Mouse (Mus musculus) intestine, embryonic 15.5 days (tissue): ENCODE measurements at regions not wholly inside any gene's neighbourhood (a gene's known extent, or its start where the extent isn't known, plus 50 kb on each side); places are given as distances from the start of the nearest gene placed in this dataset.
A peak's percentile ranks its signal among the peaks of the same experiment; 100 is the strongest.

Experiments used
- ATAC-seq: fragments of 200-750 bp; cut with Nextera tagmentation; 2 replicates; pipeline ENCODE4 v1.8.0; 2017; ENCODE audit warnings: moderate TSS enrichment, moderate library complexity
- H3K27ac ChIP-seq: fragments of 300-500 bp; sonication (generic); 2 replicates; pipeline ENCODE4 v1.5.1; 2015; ENCODE audit warnings: mild to moderate bottlenecking, inconsistent platforms
- H3K27me3 ChIP-seq: fragments of 300-500 bp; sonication (generic); replicated peaks from 2 replicates; pipeline ENCODE4 v1.6.1; 2015; ENCODE audit warnings: inconsistent platforms
- H3K36me3 ChIP-seq: fragments of 300-500 bp; sonication (generic); 2 replicates; pipeline ENCODE4 v1.6.1; 2015; ENCODE audit warnings: inconsistent platforms
- H3K4me1 ChIP-seq: fragments of 300-500 bp; sonication (generic); replicated peaks from 2 replicates; pipeline ENCODE4 v1.6.1; 2015; ENCODE audit warnings: inconsistent platforms
- H3K4me2 ChIP-seq: fragments of 300-500 bp; sonication (generic); replicated peaks from 2 replicates; pipeline ENCODE4 v1.6.1; 2015; ENCODE audit warnings: mild to moderate bottlenecking, inconsistent platforms
- H3K4me3 ChIP-seq: fragments of 300-500 bp; sonication (generic); replicated peaks from 2 replicates; pipeline ENCODE4 v1.5.1; 2015; ENCODE audit warnings: inconsistent platforms
- H3K9ac ChIP-seq: fragments of 300-500 bp; sonication (generic); 2 replicates; pipeline ENCODE4 v1.6.1; 2015; ENCODE audit warnings: inconsistent platforms
- H3K9me3 ChIP-seq: fragments of 300-500 bp; sonication (generic); 2 replicates; pipeline ENCODE4 v1.6.1; 2016; ENCODE audit warnings: inconsistent platforms
- WGBS: fragments of 180-500 bp; shearing (Covaris S2); methylation state at CpG from one replicate; pipeline ENCODE4 v1.1.7; 2015; 5-methylcytosine and 5-hydroxymethylcytosine counted together

- Histone ChIP-seq H3K4me2 (no peak overlapping the region), H3K4me3 (no peak overlapping the region), H3K9me3 (no peaks in the 10 kb centered on the region), H3K9ac (no peak overlapping the region), H3K4me1 (no peaks in the 10 kb centered on the region), H3K27me3 (no peaks in the 10 kb centered on the region), H3K27ac (no peak overlapping the region), H3K36me3 (no peaks in the 10 kb centered on the region)
- 53% methylated on average over 7 of the region's 7 CpGs for WGBS
- ATAC-seq = peak; percentile 59; the same call in 1 of the 2 replicates
These were observed 67.3 kb downstream of the Mgst1 start for GRCm38 (mm10) chr6:138207293-138207844.

GRCm38 (mm10) chr6:138215189-138215588, 75.1 kb downstream of the Mgst1 start:
- Histone ChIP-seq H3K4me3 (no peak overlapping the region), H3K9me3 (no peaks in the 10 kb centered on the region), H3K4me2 (no peak overlapping the region), H3K27ac (no peak overlapping the region), H3K4me1 (no peaks in the 10 kb centered on the region), H3K36me3 (no peaks in the 10 kb centered on the region), H3K9ac (no peak overlapping the region), H3K27me3 (no peaks in the 10 kb centered on the region)
- ATAC-seq = 0 out of 2 replicates have a peak, but pooled peaks have one; percentile 70

GRCm38 (mm10) chr6:138232403-138232802, 92.3 kb downstream of the Mgst1 start:
- Histone ChIP-seq H3K27ac (no peak overlapping the region), H3K4me1 (no peaks in the 10 kb centered on the region), H3K36me3 (no peaks in the 10 kb centered on the region), H3K4me3 (no peak overlapping the region), H3K27me3 (no peaks in the 10 kb centered on the region), H3K4me2 (no peak overlapping the region), H3K9me3 (no peaks in the 10 kb centered on the region), H3K9ac (no peak overlapping the region)
- 59% methylated on average over 4 of the region's 4 CpGs for WGBS
- no peak for ATAC-seq

GRCm38 (mm10) chr6:138242837-138243236, 102.7 kb downstream of the Mgst1 start:
- 48% methylated on average over 1 of the region's 1 CpGs for WGBS
- Histone ChIP-seq H3K27me3 (no peaks in the 10 kb centered on the region), H3K4me2 (no peak overlapping the region), H3K27ac (no peak overlapping the region), H3K4me3 (no peak overlapping the region), H3K9me3 (no peaks in the 10 kb centered on the region), H3K4me1 (no peaks in the 10 kb centered on the region), H3K36me3 (no peaks in the 10 kb centered on the region), H3K9ac (no peak overlapping the region)
- no peak for ATAC-seq

- H3K4me1 ChIP-seq = no peaks in the 10 kb centered on the region
- no peak overlapping the region for H3K4me2 ChIP-seq
- H3K9ac ChIP-seq = no peak overlapping the region
- no peaks in the 10 kb centered on the region for H3K27me3 ChIP-seq
- no peaks in the 10 kb centered on the region for H3K9me3 ChIP-seq
- H3K27ac ChIP-seq = no peak overlapping the region
- no peak overlapping the region for H3K4me3 ChIP-seq
- ATAC-seq = no peak
- no peaks in the 10 kb centered on the region for H3K36me3 ChIP-seq
- WGBS = 88% methylated on average over 3 of the region's 3 CpGs
These were observed 126.6 kb downstream of the Mgst1 start for GRCm38 (mm10) chr6:138266668-138267067.
